Mouse (Mus musculus): ENCODE measurements around the gene 5730522E02Rik. TPM values are rescaled to one million over a fixed set of nuclear protein-coding genes. Genes with fewer than 3 reads are reported as not detected.

The 5730522E02Rik gene
- total RNA-seq, 2 experiments from 2014 or later = 10.9 to 16.8 TPM

GRCm38 (mm10) chr11:26013527-26013926 is 197.0 kb downstream of the 5730522E02Rik start:
- DNase-seq (ENCODE audit: low spot score in 2 of 2) = peak in 1 of 2 experiments; percentile 73

DNA sequence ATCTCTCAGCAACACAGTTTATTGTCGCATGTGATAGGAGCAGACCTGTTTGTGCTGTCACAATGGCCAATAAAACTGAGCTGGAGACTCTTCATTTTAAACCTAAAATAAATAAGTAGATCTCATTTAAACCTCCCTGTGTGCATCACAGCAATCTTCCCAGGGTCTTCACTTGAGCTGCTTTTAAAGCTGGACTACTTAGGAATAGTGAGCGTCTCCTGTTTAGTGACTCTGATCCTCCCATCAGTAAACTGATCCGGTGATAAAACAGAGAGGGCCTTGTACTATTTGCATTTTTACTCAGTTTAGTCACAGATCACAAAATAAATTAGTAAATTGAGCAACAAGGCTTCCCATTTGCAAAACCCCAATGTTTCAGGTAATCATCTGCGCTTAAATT is 206.5 kb downstream of the 5730522E02Rik start:
- DNase-seq (ENCODE audit: low spot score in 2 of 2) = no peak

- no peak for DNase-seq (ENCODE audit: low spot score in 2 of 2)
Measured at GRCm38 (mm10) chr11:25999738-26000137, 210.8 kb downstream of the 5730522E02Rik start.

DNA sequence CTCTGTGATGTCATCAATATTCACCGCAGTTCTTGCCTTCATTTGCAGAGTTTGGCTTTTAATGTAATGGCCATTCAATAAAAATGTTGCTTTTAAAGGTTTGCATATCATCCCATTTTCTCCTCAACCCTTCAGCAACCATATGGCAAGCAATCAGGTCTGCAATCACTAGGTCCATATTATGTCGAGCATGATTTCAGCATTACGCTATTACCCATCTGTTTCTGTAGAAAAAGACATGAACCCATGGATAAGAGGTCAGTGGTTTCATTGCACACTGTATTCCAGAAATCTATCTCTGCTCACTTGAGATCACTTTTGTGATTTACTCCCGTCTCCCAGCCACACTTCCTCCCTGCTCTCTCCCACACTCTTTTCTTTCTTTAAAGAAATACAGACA is 213.1 kb downstream of the 5730522E02Rik start:
- no peak for DNase-seq (ENCODE audit: low spot score in 2 of 2)

DNA sequence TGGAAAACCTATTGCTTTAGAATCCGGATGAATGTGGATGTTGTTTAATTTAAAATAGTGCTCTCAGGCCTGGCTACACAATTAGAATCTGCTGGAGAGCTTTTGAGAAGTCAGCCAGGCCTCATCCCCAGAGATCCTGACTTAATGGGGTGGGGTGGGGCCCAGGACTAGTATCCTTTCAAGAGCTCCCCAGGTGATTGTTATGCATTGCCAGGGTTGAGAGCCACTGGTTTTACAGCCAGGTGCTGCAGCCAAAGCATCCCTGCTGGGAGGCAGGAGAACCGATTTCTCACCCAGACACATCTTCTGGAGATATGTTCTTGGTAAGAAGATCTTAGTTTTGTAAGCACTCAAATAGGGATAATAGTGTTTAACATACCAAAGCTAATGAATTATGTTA is 216.4 kb downstream of the 5730522E02Rik start:
- no peak for DNase-seq (ENCODE audit: low spot score in 2 of 2)

GRCm38 (mm10) chr11:25992216-25992615 is 218.3 kb downstream of the 5730522E02Rik start:
- no peak for DNase-seq (ENCODE audit: low spot score in 2 of 2)

DNA sequence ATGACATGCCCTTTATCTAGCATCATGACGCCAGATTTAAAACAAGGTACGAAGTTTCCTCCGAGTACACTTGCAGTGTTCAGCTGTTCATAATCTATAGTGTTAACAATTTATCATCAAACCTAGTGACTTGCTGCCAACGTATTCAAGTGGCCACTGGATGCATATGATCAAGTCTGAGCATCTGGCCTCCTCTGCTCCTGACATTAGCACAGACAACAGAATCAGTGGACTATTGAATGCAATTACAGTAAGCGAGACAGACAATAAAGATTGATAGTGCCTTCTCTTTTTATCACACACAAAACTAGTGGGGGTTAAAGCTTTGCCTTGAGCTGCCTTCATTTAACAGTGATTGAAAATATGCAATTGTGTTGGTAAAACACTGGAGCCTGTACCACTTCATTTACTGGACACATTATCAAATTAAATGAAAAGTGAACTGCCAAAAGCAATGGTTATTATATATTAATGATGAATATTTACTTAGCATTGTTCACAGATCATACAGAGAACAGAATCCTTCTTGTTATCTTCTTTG is 231.8 kb downstream of the 5730522E02Rik start:
- no peak for DNase-seq (ENCODE audit: low spot score in 2 of 2)

DNA sequence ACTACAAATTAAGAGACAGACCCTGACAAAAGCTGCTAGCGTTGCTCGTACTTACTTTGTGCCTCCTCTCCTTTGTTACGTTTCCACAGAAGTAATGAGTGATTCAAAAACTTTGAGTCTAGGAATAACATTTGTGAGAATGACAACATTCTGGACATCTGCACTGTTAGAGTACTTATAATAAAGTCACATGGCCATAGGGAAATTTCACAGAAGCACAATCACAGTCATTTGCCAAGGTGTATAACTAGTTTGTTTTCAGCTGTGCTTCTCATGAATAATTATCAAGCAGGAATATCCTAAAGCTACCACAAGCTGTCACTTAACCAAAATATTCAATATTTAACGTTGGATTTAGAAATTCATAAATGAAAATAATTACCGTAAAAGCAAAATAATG is 269.1 kb downstream of the 5730522E02Rik start:
- DNase-seq (ENCODE audit: low spot score in 2 of 2) = no peak

DNA sequence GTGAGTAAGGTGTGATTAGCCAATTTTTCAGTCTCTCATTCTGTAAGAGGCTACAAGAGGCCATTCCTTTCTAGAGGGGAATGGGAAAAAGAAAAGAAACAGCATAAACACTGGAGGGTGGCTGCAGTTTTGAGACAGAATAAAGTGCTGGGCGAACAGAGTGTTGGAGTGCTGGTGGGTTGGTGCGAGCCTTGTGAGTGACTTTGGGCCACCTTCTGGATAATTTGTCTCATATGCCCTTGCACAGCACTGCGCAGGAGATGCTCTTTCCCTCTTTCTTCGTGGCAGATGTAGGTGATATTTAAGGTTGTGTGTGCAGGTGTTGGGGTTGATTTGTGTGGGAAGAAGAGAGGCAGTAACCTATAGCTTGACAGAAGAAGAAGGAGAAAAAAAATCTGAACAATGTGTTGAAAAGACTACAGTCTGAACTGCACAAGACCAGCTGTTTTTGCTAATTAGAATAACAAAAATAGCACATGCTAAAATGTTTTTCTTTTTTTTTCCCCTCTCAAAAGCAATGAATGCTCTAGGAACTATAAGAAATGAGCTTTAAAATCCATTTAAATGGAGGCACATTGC is 269.8 kb downstream of the 5730522E02Rik start:
- peak in 1 of 2 experiments; percentile 36 for DNase-seq (ENCODE audit: low spot score in 2 of 2)

- DNase-seq (ENCODE audit: low spot score in 2 of 2) = no peak
Measured at GRCm38 (mm10) chr11:25926267-25926666, 284.3 kb downstream of the 5730522E02Rik start.

DNA sequence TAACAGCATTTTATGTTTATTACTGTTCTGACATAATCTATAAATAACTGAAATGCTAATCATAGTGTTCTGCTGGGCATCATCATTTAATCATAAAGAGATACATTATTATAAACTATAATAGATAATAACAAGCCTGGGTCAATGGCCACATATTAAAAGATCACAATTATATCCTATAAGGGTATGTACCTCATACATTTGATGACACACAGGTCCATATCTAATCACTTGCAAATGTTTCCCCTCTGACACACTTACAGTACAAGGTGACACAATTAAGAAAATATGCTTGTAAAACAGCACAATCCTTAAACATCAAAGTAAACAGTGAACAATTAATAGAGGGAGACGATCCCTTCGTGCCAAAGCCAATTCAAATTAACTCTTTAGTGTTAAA is 308.2 kb downstream of the 5730522E02Rik start:
- DNase-seq (ENCODE audit: low spot score in 2 of 2) = no peak

- DNase-seq (ENCODE audit: low spot score in 2 of 2) = no peak
Measured at GRCm38 (mm10) chr11:25901666-25902065, 308.9 kb downstream of the 5730522E02Rik start.

- no peak for DNase-seq (ENCODE audit: low spot score in 2 of 2)
Measured at GRCm38 (mm10) chr11:25893906-25894305, 316.7 kb downstream of the 5730522E02Rik start.

DNA sequence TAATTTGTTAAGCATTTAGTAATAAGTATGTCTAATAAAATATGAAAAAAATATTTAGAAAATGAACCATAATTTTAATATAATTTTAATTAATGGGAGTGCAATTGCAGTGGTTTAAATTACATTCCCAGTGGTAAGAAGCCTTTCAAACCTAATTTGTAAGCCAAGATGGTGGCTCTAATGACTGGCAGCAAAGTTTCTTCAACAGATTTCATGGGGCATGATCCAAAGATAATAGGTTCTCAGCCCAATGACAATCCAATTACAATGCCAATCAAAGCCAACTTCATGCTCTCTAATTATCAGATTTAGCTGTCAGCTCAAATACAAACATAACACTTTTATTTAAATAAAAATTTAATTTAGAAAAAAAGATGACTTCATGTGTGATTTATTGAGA is 337.6 kb downstream of the 5730522E02Rik start:
- peak in 1 of 2 experiments; percentile 56 for DNase-seq (ENCODE audit: low spot score in 2 of 2)

- DNase-seq (ENCODE audit: low spot score in 2 of 2) = no peak
Measured at GRCm38 (mm10) chr11:25872317-25872716, 338.2 kb downstream of the 5730522E02Rik start.

DNA sequence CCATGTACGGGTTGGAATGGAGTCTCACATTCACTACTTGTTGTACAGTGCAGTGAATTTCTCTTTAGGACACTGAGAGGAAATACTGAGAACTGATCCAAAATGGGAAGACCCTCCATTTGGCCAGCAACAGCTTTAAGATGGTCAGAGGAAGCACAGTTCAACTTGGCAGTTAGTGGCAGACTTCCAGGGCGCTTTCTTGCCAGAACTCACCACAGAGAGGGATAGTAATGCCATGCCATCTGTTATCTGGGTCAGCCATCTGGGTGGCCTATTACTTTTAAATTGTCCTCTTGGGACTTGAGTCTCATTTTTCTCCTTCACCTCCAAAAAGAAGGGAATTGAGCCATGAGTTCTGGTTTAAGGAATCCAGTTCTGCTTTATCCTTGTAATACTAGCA is 344.3 kb downstream of the 5730522E02Rik start:
- DNase-seq (ENCODE audit: low spot score in 2 of 2) = no peak

DNA sequence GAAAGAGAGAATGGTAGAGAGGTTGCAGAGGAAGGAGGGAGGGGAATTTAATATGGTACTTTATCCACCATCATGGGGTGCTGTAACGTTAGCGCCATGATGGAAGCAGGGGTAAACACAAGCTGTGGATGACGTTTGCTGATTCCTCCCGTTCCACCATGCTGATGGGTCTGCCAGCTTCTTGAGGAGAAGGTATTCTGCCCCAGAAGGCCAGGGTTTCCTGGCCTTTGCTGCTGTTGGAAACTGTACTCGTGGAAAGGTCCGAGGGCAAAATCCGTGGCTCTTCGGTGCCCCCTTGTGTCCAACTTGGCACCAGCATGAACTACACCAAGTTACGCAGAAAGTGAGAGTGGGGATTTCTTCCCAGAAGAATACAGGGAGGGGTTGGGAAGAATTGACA is 347.9 kb downstream of the 5730522E02Rik start:
- DNase-seq (ENCODE audit: low spot score in 2 of 2) = peak; percentile 76 to 78

DNA sequence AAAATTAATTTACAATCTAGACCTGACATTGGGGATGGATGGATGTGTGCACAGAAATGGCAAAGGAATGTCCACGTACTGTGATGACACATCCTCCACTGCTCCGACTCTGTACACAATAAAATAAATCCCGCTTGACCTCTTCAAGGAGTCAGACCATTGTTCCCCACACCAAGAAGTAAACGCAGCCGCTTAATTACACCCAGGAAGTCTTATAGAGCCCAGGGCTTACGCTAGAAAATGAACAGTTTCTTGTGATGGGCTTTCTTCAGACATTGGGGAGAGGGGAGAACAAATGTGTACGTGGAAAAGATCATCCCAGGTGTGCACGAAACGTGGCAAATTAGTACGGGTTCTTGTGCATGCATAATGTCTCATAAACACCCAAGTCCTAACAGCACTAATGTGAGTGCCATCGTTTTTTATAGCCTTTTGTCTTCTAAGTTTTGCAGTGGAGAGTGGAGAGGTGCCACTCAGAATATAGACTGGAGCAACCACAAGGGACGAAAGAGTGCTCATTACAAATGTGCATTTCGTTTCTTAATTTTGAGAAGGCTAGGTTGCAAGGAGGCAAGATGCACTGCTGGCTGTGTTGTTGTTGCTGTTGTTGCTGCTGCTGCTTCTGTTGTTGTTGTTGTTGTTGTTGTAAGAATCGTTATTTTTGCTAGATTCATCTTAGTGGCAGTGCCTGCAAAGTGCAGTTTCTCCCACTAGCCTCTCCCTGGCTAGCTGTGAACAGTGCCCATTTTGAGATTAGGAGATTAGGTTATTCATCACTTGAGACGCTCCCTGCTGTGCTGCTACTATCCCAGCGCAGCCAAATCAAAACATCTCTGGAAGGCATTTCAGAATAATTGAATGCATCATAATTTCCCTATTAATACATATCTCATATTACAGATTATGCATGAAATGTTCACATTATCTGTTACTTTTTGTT is 353.7 kb downstream of the 5730522E02Rik start:
- no peak for DNase-seq (ENCODE audit: low spot score in 2 of 2)

- no peak for DNase-seq (ENCODE audit: low spot score in 2 of 2)
Measured at GRCm38 (mm10) chr11:25855794-25856193, 354.8 kb downstream of the 5730522E02Rik start.

GRCm38 (mm10) chr11:25854216-25854615 is 356.3 kb downstream of the 5730522E02Rik start:
- peak; percentile 62 to 65 for DNase-seq (ENCODE audit: low spot score in 2 of 2)

DNA sequence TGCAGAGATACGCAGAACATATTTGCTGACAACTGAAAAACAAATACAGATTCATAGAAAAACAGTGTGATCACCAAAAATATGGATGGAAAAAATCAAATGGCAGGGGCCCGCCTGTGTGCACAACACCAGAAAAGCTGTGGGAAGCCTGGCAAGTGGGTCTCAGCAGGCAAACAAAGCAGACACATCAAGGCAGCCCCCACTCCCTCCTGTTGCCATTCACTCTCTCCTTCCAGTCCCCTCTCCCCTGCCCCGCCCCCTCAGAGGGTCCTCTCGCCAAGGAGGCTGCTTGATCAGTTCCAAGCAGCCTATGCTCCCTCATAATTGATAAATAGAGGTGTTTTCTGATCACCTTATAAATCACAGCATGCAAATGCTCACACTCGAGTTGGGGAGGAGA is 357.5 kb downstream of the 5730522E02Rik start:
- DNase-seq (ENCODE audit: low spot score in 2 of 2) = peak; percentile 60 to 75
